Mouse (Mus musculus): Measurements from ENCODE around the gene Scrn2. TPM values are rescaled to one million over a fixed set of nuclear protein-coding genes. Genes with fewer than 3 reads are reported as not detected.

Gene Scrn2
- 30.5 and 30.6 TPM in 2 replicates for polyA plus RNA-seq (2016; fragmentation: Nextera tagmentation; extraction: Ambion mirVana)

GRCm38 (mm10) chr11:97029686-97030417 is at the start of gene Scrn2:
Gene Scrn2, plus strand, starts transcription at chr11:97029938.
- no peak; the same call in 1 of the 2 replicates for ATAC-seq (ENCODE audit: insufficient number of reproducible peaks, insufficient read depth, low FRiP score, low TSS enrichment)
- peak within 1 kb of the TSS; percentile 66 for H3K9ac ChIP-seq
- peaks cover 6% of the 10 kb centered on the region for H3K27me3 ChIP-seq
- H3K4me1 ChIP-seq = peaks cover 18% of the 10 kb centered on the region
- no peaks in the 10 kb centered on the region for H3K9me3 ChIP-seq
- peaks cover 4% of the 10 kb centered on the region; the same call in 1 of the 2 replicates for H3K36me3 ChIP-seq
- peak within 1 kb of the TSS; percentile 83 for H3K4me2 ChIP-seq (replicated peaks)
- H3K27ac ChIP-seq = peak within 1 kb of the TSS; percentile 83
- H3K4me3 ChIP-seq = peak within 1 kb of the TSS; percentile 61
- 2% methylated on average over 25 of the region's 25 CpGs for WGBS

GRCm38 (mm10) chr11:96980021-96980420 is 49.7 kb upstream of the Scrn2 start:
- no peak overlapping the region for H3K9ac ChIP-seq

GRCm38 (mm10) chr11:96981461-96981860 is 48.3 kb upstream of the Scrn2 start:
- no peak for ATAC-seq (ENCODE audit: insufficient number of reproducible peaks, insufficient read depth, low FRiP score, low TSS enrichment)

More at GRCm38 (mm10) chr11:96980021-96980420, 49.7 kb upstream of the Scrn2 start:
- Histone ChIP-seq H3K9me3 (no peaks in the 10 kb centered on the region), H3K36me3 (no peaks in the 10 kb centered on the region), H3K4me3 (no peak overlapping the region), H3K27ac (no peak overlapping the region), H3K4me1 (peaks cover 18% of the 10 kb centered on the region), H3K27me3 (peaks cover 15% of the 10 kb centered on the region), H3K4me2 (replicated peaks) (no peak overlapping the region)
- no peak for ATAC-seq (ENCODE audit: insufficient number of reproducible peaks, insufficient read depth, low FRiP score, low TSS enrichment)
- 72% methylated on average over 5 of the region's 5 CpGs for WGBS

GRCm38 (mm10) chr11:96982355-96982754 is 47.4 kb upstream of the Scrn2 start:
- H3K4me3 ChIP-seq = no peak overlapping the region
- WGBS = 2% methylated on average over 7 of the region's 7 CpGs
- H3K4me1 ChIP-seq = peaks cover 8% of the 10 kb centered on the region
- no peak for ATAC-seq (ENCODE audit: insufficient number of reproducible peaks, insufficient read depth, low FRiP score, low TSS enrichment)
- no peaks in the 10 kb centered on the region for H3K9me3 ChIP-seq
- 0 out of 2 replicates have a peak overlapping the region, but pooled peaks have one; percentile 21 for H3K4me2 ChIP-seq (replicated peaks)
- H3K27ac ChIP-seq = no peak overlapping the region
- peaks cover 36% of the 10 kb centered on the region for H3K27me3 ChIP-seq
- peak overlapping the region; percentile 22; the same call in 1 of the 2 replicates for H3K9ac ChIP-seq
- H3K36me3 ChIP-seq = no peaks in the 10 kb centered on the region

More at GRCm38 (mm10) chr11:96981461-96981860, 48.3 kb upstream of the Scrn2 start:
- Histone ChIP-seq H3K9ac (no peak overlapping the region), H3K4me3 (no peak overlapping the region), H3K27ac (no peak overlapping the region), H3K36me3 (no peaks in the 10 kb centered on the region), H3K27me3 (peaks cover 27% of the 10 kb centered on the region), H3K9me3 (no peaks in the 10 kb centered on the region), H3K4me2 (replicated peaks) (no peak overlapping the region), H3K4me1 (peaks cover 10% of the 10 kb centered on the region)
- 68% methylated on average over 15 of the region's 15 CpGs for WGBS

- Histone ChIP-seq H3K4me2 (replicated peaks) (0 out of 2 replicates have a peak within 1 kb of the TSS, but pooled peaks have one; percentile 21), H3K36me3 (no peaks in the 10 kb centered on the region), H3K27ac (no peak within 1 kb of the TSS), H3K9ac (peak within 1 kb of the TSS; percentile 22; the same call in 1 of the 2 replicates), H3K9me3 (no peaks in the 10 kb centered on the region), H3K4me3 (no peak within 1 kb of the TSS), H3K27me3 (peaks cover 37% of the 10 kb centered on the region), H3K4me1 (peaks cover 12% of the 10 kb centered on the region)
- no peak for ATAC-seq (ENCODE audit: insufficient number of reproducible peaks, insufficient read depth, low FRiP score, low TSS enrichment)
- WGBS = 77% methylated on average over 7 of the region's 7 CpGs
Observed at GRCm38 (mm10) chr11:96982859-96983258, 46.9 kb upstream of the Scrn2 start, which contains the start of gene Sp2. Gene Sp2, minus strand, starts transcription at chr11:96982959.

GRCm38 (mm10) chr11:96984903-96985302 is 44.8 kb upstream of the Scrn2 start:
- Histone ChIP-seq H3K27me3 (peaks cover 40% of the 10 kb centered on the region), H3K9ac (no peak overlapping the region)

GRCm38 (mm10) chr11:96986463-96986862 is 43.3 kb upstream of the Scrn2 start:
- H3K27me3 ChIP-seq = peaks cover 37% of the 10 kb centered on the region
- peaks cover 11% of the 10 kb centered on the region; the same call in 1 of the 2 replicates for H3K4me1 ChIP-seq
- no peak for ATAC-seq (ENCODE audit: insufficient number of reproducible peaks, insufficient read depth, low FRiP score, low TSS enrichment)
- no peak overlapping the region for H3K4me3 ChIP-seq
- H3K9ac ChIP-seq = no peak overlapping the region
- no peaks in the 10 kb centered on the region for H3K36me3 ChIP-seq
- WGBS = 42% methylated on average over 3 of the region's 3 CpGs
- no peaks in the 10 kb centered on the region for H3K9me3 ChIP-seq
- no peak overlapping the region for H3K27ac ChIP-seq
- no peak overlapping the region for H3K4me2 ChIP-seq (replicated peaks)

More at GRCm38 (mm10) chr11:96984903-96985302, 44.8 kb upstream of the Scrn2 start:
- peaks cover 11% of the 10 kb centered on the region; the same call in 1 of the 2 replicates for H3K4me1 ChIP-seq
- no peak overlapping the region for H3K4me3 ChIP-seq
- H3K4me2 ChIP-seq (replicated peaks) = no peak overlapping the region
- no peak overlapping the region for H3K27ac ChIP-seq
- no peaks in the 10 kb centered on the region for H3K36me3 ChIP-seq
- H3K9me3 ChIP-seq = no peaks in the 10 kb centered on the region
- 26% methylated on average over 4 of the region's 4 CpGs for WGBS
- ATAC-seq (ENCODE audit: insufficient number of reproducible peaks, insufficient read depth, low FRiP score, low TSS enrichment) = no peak

- H3K4me3 ChIP-seq = peak overlapping the region; percentile 31
- 4% methylated on average over 30 of the region's 31 CpGs for WGBS
- no peak overlapping the region for H3K27ac ChIP-seq
- H3K9me3 ChIP-seq = no peaks in the 10 kb centered on the region
- no peak overlapping the region for H3K9ac ChIP-seq
- H3K4me2 ChIP-seq (replicated peaks) = peak overlapping the region; percentile 57
- ATAC-seq (ENCODE audit: insufficient number of reproducible peaks, insufficient read depth, low FRiP score, low TSS enrichment) = no peak
- H3K36me3 ChIP-seq = no peaks in the 10 kb centered on the region
- H3K4me1 ChIP-seq = peaks cover 12% of the 10 kb centered on the region
- H3K27me3 ChIP-seq = peaks cover 34% of the 10 kb centered on the region
Observed at GRCm38 (mm10) chr11:96987873-96988655, 41.7 kb upstream of the Scrn2 start.

- Histone ChIP-seq H3K4me3 (no peak overlapping the region), H3K4me1 (peaks cover 21% of the 10 kb centered on the region), H3K9ac (no peak overlapping the region), H3K27ac (no peak overlapping the region), H3K27me3 (peaks cover 26% of the 10 kb centered on the region), H3K4me2 (replicated peaks) (no peak overlapping the region), H3K9me3 (no peaks in the 10 kb centered on the region), H3K36me3 (no peaks in the 10 kb centered on the region)
- WGBS = 75% methylated on average over 5 of the region's 5 CpGs
- no peak for ATAC-seq (ENCODE audit: insufficient number of reproducible peaks, insufficient read depth, low FRiP score, low TSS enrichment)
Observed at GRCm38 (mm10) chr11:96991501-96991900, 38.2 kb upstream of the Scrn2 start.

- Histone ChIP-seq H3K27ac (peak overlapping the region; percentile 60; the same call in 1 of the 2 replicates), H3K9me3 (no peaks in the 10 kb centered on the region), H3K4me1 (peaks cover 27% of the 10 kb centered on the region), H3K9ac (no peak overlapping the region), H3K27me3 (peaks cover 28% of the 10 kb centered on the region), H3K4me3 (no peak overlapping the region), H3K36me3 (no peaks in the 10 kb centered on the region), H3K4me2 (replicated peaks) (no peak overlapping the region)
- no peak for ATAC-seq (ENCODE audit: insufficient number of reproducible peaks, insufficient read depth, low FRiP score, low TSS enrichment)
- 21% methylated on average over 8 of the region's 8 CpGs for WGBS
Observed at GRCm38 (mm10) chr11:96992722-96993311, 36.9 kb upstream of the Scrn2 start.

GRCm38 (mm10) chr11:96995031-96995430 is 34.7 kb upstream of the Scrn2 start:
- no peaks in the 10 kb centered on the region for H3K9me3 ChIP-seq
- H3K27ac ChIP-seq = no peak overlapping the region
- peaks cover 41% of the 10 kb centered on the region for H3K27me3 ChIP-seq
- H3K9ac ChIP-seq = no peak overlapping the region
- peaks cover 21% of the 10 kb centered on the region for H3K4me1 ChIP-seq
- no peaks in the 10 kb centered on the region for H3K36me3 ChIP-seq
- H3K4me3 ChIP-seq = no peak overlapping the region
- no peak overlapping the region for H3K4me2 ChIP-seq (replicated peaks)
- 12% methylated on average over 5 of the region's 5 CpGs for WGBS
- ATAC-seq (ENCODE audit: insufficient number of reproducible peaks, insufficient read depth, low FRiP score, low TSS enrichment) = no peak

Measured in embryonic facial prominence, embryonic 12.5 days (tissue).